Mouse (Mus musculus): ENCODE data around the gene Dbn1. TPM values are rescaled to one million over a fixed set of nuclear protein-coding genes. Genes with fewer than 3 reads are reported as not detected.

Dbn1 gene
- polyA plus RNA-seq, 1 experiment = 8.3 TPM

DNA sequence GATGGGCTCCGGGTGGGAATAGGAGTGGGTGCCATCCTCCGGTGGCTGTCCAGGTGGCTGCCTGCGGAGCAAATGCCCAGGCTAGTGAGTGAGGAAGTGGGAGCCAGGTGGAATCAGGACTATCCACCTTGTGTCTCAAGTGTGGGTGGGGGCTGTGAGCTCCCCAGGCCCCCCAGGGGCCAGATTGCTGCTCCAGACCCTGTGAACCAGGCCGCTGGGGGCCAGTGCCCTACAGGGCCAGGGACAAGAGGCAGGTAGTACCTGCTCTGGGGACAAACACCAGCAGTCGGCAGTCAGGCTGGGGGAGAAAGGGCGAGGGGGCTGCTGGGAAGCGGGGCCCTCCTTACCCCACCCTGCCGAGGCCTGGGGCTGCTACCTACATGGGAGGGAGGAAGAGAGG, 11.7 kb downstream of the Dbn1 start:
- no peak overlapping the region for H3K4me3 ChIP-seq (ENCODE audit: insufficient read depth, low read depth, low read length)
- no peak overlapping the region for H3K27ac ChIP-seq (replicated peaks; ENCODE audit: low read depth, low read length)
- peaks cover 5% of the 10 kb centered on the region for H3K4me1 ChIP-seq (ENCODE audit: control insufficient read depth, insufficient read depth, insufficient read length, low read length)

DNA sequence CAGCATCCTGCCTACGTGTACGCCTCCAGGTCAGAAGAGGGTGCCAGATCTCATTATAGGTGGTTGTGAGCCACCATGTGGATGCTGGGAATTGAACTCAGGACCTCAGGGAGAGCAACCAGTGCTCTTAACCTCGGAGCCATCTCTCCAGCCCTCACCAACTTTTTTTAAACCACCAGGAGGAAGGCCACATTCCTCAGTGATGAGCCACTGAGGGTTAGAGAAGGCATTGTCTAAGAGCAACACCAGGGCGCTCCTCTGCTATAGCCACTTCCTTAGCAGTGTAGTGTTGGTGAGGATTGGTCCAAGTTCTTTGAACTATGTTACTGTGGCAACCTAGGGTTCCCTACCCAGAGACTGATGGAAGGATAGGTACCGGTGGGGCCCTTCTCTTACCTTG, 12.2 kb downstream of the Dbn1 start:
- H3K27ac ChIP-seq (replicated peaks; ENCODE audit: low read depth, low read length) = no peak overlapping the region
- peaks cover 5% of the 10 kb centered on the region for H3K4me1 ChIP-seq (ENCODE audit: control insufficient read depth, insufficient read depth, insufficient read length, low read length)

DNA sequence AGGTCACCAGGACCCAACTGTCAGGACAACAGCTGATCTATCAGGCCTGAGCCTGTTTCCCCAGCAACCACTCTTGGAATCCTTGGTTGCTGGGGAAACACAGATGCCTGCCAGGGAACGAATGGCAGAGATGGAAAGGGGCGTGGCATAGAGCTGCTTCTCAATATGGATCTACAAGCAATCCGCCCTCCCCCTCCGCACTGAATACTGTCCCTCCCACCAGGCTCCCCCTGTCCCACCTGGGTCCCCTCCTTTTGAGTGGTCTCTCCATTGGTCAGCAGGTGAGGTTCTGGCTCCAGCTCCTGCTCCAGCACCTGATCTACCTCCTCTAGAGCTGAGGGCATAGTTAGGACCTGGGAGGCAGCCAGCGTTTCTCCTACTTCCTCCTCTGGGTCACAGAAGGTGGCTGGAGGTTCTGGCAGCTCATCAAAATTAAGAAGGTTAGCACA, 13.3 kb downstream of the Dbn1 start:
- no peak overlapping the region for H3K27ac ChIP-seq (replicated peaks; ENCODE audit: low read depth, low read length)

More for the DNA sequence above, 12.2 kb downstream of the Dbn1 start:
- no peak overlapping the region for H3K4me3 ChIP-seq (ENCODE audit: insufficient read depth, low read depth, low read length)

DNA sequence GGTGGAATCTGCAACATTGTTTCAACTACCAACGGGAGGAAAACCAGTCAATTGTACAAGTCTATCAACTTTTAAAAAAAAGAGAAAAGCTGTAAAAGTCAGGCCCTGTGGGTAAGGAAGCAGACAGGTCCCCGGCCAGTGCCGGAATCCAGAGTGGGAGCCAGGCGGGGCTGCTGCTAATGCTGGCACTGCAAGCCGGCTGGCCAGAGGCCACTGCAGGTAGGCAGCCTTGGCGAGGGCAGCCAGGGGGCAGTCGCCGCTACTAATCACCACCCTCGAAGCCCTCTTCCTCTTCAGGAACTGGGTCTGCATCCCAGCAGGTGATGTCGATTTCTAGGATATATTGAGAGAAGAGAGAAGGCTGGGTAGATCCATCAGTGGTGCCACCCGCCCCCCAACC, 13.9 kb downstream of the Dbn1 start:
- no peak overlapping the region for H3K27ac ChIP-seq (replicated peaks; ENCODE audit: low read depth, low read length)
- H3K4me3 ChIP-seq (ENCODE audit: insufficient read depth, low read depth, low read length) = no peak overlapping the region
- H3K4me1 ChIP-seq (ENCODE audit: control insufficient read depth, insufficient read depth, insufficient read length, low read length) = peaks cover 5% of the 10 kb centered on the region

More for the DNA sequence above, 13.3 kb downstream of the Dbn1 start:
- H3K4me3 ChIP-seq (ENCODE audit: insufficient read depth, low read depth, low read length) = no peak overlapping the region
- H3K4me1 ChIP-seq (ENCODE audit: control insufficient read depth, insufficient read depth, insufficient read length, low read length) = peaks cover 5% of the 10 kb centered on the region

DNA sequence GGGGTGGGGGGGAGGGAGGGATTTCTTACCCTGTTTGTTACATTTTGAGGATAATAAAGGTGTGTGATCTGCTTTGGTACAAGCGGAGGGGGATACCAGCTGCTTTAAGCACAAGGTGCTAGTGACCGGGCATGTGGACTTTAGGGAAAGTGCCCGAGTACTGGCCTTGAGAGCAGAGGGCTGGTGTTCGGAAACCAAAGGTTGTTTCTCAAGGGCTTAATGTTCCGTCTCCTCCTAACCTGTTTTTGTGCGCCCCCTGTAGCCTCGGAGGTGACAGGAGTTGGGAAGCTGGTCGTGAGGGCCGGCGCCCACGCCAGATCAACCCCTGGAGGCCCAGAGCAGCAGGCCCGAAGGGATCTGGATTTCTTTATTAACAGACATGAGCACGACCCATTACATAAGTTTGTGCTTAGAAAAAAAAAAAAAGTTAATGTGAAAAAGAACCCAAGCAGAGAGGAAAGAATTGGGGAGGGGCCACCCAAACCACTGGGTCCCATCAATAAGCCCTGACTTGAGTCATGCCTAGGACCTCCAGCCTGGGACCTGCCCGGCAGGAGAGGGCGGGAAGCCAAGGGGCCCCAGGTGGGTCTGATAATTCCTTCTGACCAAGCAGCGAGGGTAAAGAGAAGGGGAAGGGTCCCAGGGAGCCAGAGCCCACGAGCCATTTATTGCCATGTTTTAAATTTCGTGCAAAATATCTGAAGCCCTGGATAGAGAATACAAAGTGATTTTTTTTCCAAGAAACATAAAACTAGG, 14.7 kb downstream of the Dbn1 start:
- H3K4me3 ChIP-seq (ENCODE audit: insufficient read depth, low read depth, low read length) = peak overlapping the region; percentile 65
- no peaks in the 10 kb centered on the region; the same call in 1 of the 2 replicates for H3K4me1 ChIP-seq (ENCODE audit: control insufficient read depth, insufficient read depth, insufficient read length, low read length)
- H3K27ac ChIP-seq (replicated peaks; ENCODE audit: low read depth, low read length) = no peak overlapping the region

GRCm38 (mm10) chr13:55472132-55473022, 15.5 kb downstream of the Dbn1 start:
- H3K27ac ChIP-seq (replicated peaks; ENCODE audit: low read depth, low read length) = 0 out of 2 replicates have a peak overlapping the region, but pooled peaks have one; percentile 7
- peak overlapping the region; percentile 65 for H3K4me3 ChIP-seq (ENCODE audit: insufficient read depth, low read depth, low read length)
- no peaks in the 10 kb centered on the region; the same call in 1 of the 2 replicates for H3K4me1 ChIP-seq (ENCODE audit: control insufficient read depth, insufficient read depth, insufficient read length, low read length)

- Histone ChIP-seq H3K4me3 (ENCODE audit: insufficient read depth, low read depth, low read length) (peak overlapping the region; percentile 65), H3K4me1 (ENCODE audit: control insufficient read depth, insufficient read depth, insufficient read length, low read length) (no peaks in the 10 kb centered on the region; the same call in 1 of the 2 replicates), H3K27ac (replicated peaks; ENCODE audit: low read depth, low read length) (no peak overlapping the region)
These were observed 16.1 kb downstream of the Dbn1 start for GRCm38 (mm10) chr13:55471819-55472131.

DNA sequence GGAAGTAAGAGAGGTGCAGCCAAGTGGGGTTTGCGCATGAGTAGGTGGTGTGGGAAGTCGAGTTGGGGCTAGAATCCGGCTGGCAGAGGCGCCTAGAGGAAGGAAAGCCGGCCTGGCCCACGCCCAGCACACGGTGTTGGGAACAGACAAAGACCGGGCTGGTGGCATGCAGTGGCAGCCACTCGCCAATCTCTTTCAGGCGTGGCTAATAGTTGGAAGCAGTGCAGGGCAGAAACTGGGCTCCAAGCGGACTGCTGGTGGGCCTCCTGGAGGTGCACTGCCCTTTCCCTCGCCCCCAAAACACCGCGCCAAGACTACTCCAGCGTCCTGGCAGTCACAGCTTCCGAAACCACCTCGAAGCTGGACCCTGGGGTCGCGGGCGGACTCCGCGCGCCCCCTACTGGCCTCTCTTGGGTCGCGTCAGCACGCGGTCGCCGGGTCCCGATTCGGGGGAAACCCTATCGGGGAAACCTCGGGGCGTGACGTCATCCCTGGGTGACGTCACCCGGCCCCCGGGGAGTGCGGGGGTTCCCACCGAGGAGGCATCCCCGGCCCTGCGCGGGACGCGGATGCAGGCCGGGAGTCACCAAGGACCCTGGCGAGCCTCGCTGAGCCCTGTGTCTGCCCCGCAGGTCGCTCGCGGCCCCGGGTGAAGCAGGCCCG, 16.6 kb downstream of the Dbn1 start:
- Histone ChIP-seq H3K27ac (replicated peaks; ENCODE audit: low read depth, low read length) (no peak overlapping the region; the same call in 1 of the 2 replicates), H3K4me3 (ENCODE audit: insufficient read depth, low read depth, low read length) (peak overlapping the region; percentile 65), H3K4me1 (ENCODE audit: control insufficient read depth, insufficient read depth, insufficient read length, low read length) (no peaks in the 10 kb centered on the region; the same call in 1 of the 2 replicates)

GRCm38 (mm10) chr13:55470372-55470771, 17.5 kb downstream of the Dbn1 start:
- no peak overlapping the region for H3K27ac ChIP-seq (replicated peaks; ENCODE audit: low read depth, low read length)

DNA sequence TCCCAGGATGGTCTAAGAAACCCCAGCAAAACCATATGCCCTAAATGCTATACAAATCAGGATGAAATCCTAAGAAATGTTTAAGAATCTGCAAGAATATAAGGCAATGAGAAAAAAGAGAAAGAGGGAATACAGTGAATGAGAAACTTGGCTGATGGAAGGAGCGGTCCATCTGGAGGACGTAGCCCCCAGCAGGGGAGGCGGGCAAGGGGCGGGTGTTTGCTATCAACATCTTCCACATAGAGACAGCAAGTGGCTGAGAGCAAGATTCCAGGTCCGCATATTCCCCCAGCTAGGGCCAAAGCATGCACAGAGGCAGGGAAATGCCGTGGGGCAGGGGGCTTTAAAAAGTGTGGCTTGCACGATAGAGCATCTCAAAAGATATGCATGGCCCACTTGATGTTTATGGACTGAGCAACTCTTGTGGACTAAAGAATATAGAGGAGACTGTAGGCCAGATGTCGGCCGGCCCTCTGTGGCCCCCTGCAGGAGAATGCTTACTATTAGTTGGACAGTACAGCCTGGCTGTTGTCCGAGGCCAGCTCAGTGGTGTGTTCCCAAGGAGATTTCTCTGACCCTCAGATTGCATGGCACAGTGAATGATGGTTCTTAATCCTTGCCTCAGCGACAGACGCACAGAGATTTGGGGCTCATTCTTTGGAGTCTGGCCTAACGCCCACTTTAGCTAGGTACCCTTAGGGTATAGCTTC, 18.9 kb downstream of the Dbn1 start:
- Histone ChIP-seq H3K27ac (replicated peaks; ENCODE audit: low read depth, low read length) (no peak overlapping the region), H3K4me3 (ENCODE audit: insufficient read depth, low read depth, low read length) (no peak overlapping the region), H3K4me1 (ENCODE audit: control insufficient read depth, insufficient read depth, insufficient read length, low read length) (peaks cover 3% of the 10 kb centered on the region; the same call in 1 of the 2 replicates)

More at GRCm38 (mm10) chr13:55470372-55470771, 17.5 kb downstream of the Dbn1 start:
- Histone ChIP-seq H3K4me3 (ENCODE audit: insufficient read depth, low read depth, low read length) (no peak overlapping the region), H3K4me1 (ENCODE audit: control insufficient read depth, insufficient read depth, insufficient read length, low read length) (no peaks in the 10 kb centered on the region; the same call in 1 of the 2 replicates)

GRCm38 (mm10) chr13:55465830-55466440, 22.0 kb downstream of the Dbn1 start:
- H3K4me3 ChIP-seq (ENCODE audit: insufficient read depth, low read depth, low read length) = no peak overlapping the region
- peaks cover 6% of the 10 kb centered on the region; the same call in 1 of the 2 replicates for H3K4me1 ChIP-seq (ENCODE audit: control insufficient read depth, insufficient read depth, insufficient read length, low read length)
- no peak overlapping the region for H3K27ac ChIP-seq (replicated peaks; ENCODE audit: low read depth, low read length)

DNA sequence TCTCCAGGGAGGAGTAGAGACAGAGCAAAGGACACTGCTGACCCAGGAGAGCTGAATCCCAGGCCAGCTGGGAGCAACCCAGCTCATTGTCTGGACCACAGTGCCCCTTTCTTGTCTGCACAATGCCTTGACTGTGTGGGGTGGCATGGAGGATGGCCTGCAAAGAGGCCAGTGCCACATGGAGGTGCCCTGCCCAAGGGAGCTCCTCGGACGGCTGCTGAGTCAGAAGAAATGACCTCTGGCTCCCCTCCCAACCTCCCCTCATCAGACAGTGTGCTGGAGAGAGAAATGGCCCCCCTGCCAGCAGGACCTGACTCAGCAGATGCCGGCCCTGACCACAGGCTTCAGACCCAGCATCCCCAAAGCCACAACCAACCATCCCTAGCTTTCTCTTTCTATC, 22.7 kb downstream of the Dbn1 start:
- Histone ChIP-seq H3K4me1 (ENCODE audit: control insufficient read depth, insufficient read depth, insufficient read length, low read length) (peaks cover 6% of the 10 kb centered on the region; the same call in 1 of the 2 replicates), H3K27ac (replicated peaks; ENCODE audit: low read depth, low read length) (no peak overlapping the region), H3K4me3 (ENCODE audit: insufficient read depth, low read depth, low read length) (0 out of 2 replicates have a peak overlapping the region, but pooled peaks have one; percentile 3)

DNA sequence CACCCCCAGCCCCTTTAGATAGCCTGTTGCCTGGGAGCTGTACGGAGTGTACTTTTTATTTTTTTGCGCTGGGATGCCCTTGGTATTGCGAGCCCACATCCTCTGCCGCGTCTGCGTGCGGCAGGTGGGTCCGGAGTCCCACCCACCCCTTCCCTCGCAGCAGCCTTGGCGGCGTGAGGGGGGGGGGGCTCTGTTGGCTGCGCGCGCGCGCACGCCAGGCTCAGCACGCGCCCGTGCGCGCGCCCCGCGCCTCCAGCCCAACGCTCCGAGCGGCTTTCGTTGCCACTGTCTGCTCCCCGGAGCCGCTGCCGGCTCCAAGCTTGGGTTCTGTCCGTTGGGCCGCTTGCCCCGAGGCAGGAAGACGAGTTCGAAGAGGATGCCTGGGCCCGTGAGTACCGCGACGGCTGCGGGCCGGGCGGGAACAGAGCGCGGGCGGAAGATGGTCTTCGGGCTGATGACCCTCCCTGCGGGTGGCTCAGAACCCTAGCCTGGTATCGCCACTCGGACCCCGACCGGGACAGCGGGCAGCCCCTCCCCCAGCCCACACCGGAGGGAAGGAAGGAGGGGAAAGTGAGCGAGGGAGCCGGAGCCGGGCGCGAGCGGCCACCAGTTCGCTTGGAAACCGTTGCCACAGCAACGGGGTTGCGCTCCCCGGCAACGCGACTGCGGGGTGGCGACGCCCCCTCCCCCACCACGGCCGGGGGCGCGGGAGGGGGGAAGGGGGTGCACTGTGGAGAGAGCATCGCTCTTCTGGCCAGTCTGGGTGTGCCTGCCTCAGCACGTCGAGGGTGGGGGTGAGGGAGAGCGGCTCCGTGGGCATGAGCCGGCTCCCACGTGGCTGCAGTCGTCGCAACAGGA, 23.7 kb downstream of the Dbn1 start, which contains the start of gene Prr7:
Gene Prr7 (plus strand): TSS at position 241 of the 858 bp plus-strand sequence.
- peaks cover 6% of the 10 kb centered on the region; the same call in 1 of the 2 replicates for H3K4me1 ChIP-seq (ENCODE audit: control insufficient read depth, insufficient read depth, insufficient read length, low read length)
- H3K4me3 ChIP-seq (ENCODE audit: insufficient read depth, low read depth, low read length) = peak within 1 kb of the TSS; percentile 51
- H3K27ac ChIP-seq (replicated peaks; ENCODE audit: low read depth, low read length) = no peak within 1 kb of the TSS

Measured in brown adipose tissue, adult 24 weeks (tissue).